Mouse (Mus musculus) olfactory bulb, adult 2 months (tissue): ENCODE results near the gene Traf6.

Source experiments
- CTCF ChIP-seq: fragments of 200-500 bp; IDR thresholded peaks from 2 replicates; pipeline ENCODE4 v1.5.1; 2012; ENCODE audit warnings: low read depth, mild to moderate bottlenecking, low read length, moderate library complexity; ENCODE audit not compliant: insufficient read depth
- POLR2A ChIP-seq: fragments of 200-500 bp; IDR thresholded peaks from 2 replicates; pipeline ENCODE4 v1.6.1; 2012; ENCODE audit warnings: mild to moderate bottlenecking, low read depth, low read length, moderate library complexity; ENCODE audit not compliant: insufficient read depth

DNA sequence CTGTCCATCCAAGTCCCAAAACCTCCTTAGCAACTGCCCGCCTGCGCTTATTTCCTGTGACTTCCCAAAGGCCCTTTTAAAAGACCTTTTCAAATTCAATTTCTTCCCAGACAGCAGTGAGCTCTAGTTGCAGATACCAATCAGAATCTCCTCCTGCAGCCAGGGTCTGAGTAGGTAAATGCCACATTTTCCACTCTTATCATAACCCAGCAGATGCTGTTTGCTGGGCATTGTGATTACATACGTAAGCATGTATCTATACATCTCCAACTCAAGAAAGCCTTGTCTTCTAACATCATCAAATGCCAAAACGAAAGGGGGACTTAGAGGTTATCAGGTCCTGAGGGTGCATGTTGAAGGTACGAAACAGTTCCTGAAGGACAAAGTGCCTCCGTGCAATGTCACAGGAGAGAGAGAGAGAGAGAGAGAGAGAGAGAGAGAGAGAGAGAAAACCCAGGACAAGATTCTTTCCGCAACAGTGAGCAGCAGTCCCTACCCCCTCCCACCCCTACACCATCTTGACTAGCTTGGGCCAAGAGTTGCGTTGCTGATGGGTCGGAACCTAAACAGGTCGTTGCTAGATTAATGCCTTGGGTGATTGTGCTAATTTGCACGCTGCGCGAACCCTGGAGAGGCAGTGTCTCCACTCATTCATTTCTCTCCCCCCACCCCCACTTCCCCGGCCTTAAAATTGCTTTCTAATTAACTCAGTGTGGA lies 25.9 kb upstream of the Traf6 start:
- TF ChIP-seq POLR2A (no peak), CTCF (no peak)
